Mouse (Mus musculus) cerebellum, adult 9-11 months (tissue): ENCODE measurements at regions not wholly inside any gene's neighbourhood (a gene's known extent, or its start where the extent isn't known, plus 50 kb on each side); places are given as distances from the start of the nearest gene placed in this dataset.

Source experiments
- DNase-seq: peaks from one replicate; pipeline ENCODE4 v3.0.0; 2022

GRCm38 (mm10) chr9:41365251-41365650 is 203.8 kb upstream of the Ubash3b start:
- DNase-seq = no peak

- no peak for DNase-seq
Observed at GRCm38 (mm10) chr9:41364442-41365250, 203.1 kb upstream of the Ubash3b start.

DNA sequence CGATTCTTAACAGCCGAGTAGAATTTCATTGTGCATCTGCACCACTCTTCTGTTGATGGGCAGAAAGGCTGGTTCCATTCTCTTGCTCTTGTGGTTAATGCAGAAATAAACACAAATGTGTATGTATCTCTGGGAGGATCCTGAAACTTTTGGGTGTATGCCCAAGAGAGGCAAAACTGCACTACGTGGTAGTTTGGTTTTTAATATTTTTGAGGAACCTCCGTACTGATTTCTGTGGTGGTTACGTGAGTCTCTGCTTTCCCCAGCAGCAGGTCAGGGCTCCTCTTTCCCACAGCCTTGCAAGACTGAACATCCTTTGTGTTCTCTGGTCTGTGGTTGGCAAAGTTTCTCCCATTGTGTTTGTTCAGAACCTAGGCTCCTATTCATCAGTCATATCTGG is 198.9 kb upstream of the Ubash3b start:
- DNase-seq = no peak

GRCm38 (mm10) chr9:41359286-41359685 is 197.8 kb upstream of the Ubash3b start:
- DNase-seq = no peak

DNA sequence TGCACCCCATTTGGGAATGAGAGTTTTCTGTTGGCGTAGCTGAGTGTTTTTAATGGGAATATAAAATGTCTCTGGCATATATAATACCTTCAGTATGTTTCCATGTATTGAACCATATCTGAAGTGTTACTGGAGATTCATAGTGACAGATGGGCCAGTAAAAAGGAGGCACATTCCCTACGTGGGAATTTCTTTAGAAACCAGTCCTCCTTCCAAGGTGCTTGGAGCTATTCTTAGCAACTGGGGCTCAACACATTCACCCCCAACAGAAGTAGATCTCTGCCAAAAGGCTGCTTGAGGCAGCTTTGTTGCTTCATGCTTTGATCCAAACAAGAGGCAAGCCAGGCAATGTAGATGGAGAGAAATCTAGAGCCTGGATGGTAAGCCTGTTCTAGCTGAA is 183.8 kb upstream of the Ubash3b start:
- no peak for DNase-seq

DNA sequence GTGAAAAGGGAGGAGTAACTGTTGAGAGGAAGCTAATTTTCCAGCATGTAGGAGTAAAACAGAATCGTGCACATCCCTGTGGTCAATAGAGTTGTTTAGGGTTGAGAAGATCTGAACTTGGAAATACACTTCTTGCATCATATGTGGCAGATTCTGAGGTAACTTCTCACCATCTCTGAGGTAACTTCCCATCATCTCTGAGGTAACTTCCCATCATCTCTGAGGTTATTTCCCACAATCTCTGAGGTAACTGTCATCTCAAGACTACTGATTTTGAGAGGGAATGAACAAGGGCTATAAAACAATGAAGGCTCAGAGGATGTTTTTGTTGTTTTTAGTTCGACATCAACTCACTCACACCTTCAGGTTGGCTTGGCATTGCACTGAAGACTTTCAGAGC is 175.9 kb upstream of the Ubash3b start:
- no peak for DNase-seq

- DNase-seq = no peak
Observed at GRCm38 (mm10) chr9:41336801-41337200, 175.3 kb upstream of the Ubash3b start.

- DNase-seq = no peak
Observed at GRCm38 (mm10) chr9:41334462-41335241, 173.2 kb upstream of the Ubash3b start.

GRCm38 (mm10) chr9:41333526-41333925 is 172.0 kb upstream of the Ubash3b start:
- no peak for DNase-seq

GRCm38 (mm10) chr9:41328959-41329358 is 167.5 kb upstream of the Ubash3b start:
- no peak for DNase-seq

DNA sequence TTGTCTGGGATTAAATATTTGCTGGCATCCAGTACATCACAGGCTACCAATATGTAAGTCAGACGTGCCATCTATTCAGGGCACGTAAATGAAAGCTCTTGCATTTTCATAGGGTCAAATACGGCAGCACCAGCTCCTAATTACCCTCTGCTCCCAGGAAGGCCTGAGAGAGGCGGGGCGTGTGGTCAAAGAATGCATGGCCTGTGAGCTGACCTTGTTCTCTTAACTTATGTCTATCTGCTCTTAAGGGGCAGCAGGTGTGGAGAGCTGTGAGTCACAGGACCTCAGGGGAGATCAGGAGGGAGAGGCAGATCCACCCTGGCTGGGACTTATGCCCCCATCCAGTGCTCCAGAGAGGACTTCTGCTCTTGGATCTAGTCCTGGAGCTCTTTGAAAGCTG is 167.0 kb upstream of the Ubash3b start:
- DNase-seq = no peak

GRCm38 (mm10) chr9:41328056-41328455 is 166.6 kb upstream of the Ubash3b start:
- no peak for DNase-seq

- DNase-seq = no peak
Observed at GRCm38 (mm10) chr9:41327561-41327960, 166.1 kb upstream of the Ubash3b start.

GRCm38 (mm10) chr9:41326772-41327560 is 165.5 kb upstream of the Ubash3b start:
- DNase-seq = no peak

GRCm38 (mm10) chr9:41321521-41321920 is 160.0 kb upstream of the Ubash3b start:
- DNase-seq = no peak

GRCm38 (mm10) chr9:41319066-41319465 is 157.6 kb upstream of the Ubash3b start:
- no peak for DNase-seq

- DNase-seq = no peak
Observed at GRCm38 (mm10) chr9:41306229-41306628, 144.7 kb upstream of the Ubash3b start.

- no peak for DNase-seq
Observed at GRCm38 (mm10) chr9:41303494-41303828, 142.0 kb upstream of the Ubash3b start.

DNA sequence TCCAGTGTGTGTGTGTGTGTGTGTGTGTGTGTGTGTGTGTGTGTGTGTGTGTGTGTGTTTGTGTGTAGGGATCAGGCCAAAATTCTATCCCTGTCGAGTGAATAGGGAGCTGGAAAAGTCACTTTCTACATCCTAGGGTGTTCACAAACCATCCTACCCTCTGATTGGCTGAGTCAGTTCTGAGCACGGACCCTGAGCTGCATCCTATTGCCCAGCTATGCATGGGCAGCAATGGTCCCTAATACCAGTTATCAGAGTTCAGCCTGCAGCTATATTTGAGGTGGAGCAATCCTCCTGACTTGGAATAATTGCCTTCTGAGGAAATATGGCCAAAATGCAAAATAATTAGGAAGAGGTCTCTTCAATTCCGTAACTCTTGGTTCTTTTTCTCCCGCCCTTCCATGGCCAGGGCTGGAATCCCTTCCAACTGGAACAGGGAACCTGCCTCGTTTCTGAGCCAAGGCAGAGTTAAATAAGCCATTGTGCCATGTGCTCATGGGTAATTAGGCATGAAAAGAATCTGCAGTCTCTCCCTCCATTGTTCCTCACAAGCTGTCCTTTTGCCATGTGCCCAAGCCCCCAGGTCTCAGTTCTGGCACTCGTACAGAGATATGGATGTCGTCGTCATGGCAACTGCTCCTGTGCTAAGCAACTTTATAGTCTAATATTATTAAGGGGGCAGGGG is 141.5 kb upstream of the Ubash3b start:
- peak; percentile 9 for DNase-seq

GRCm38 (mm10) chr9:41286145-41286468 is 124.6 kb upstream of the Ubash3b start:
- DNase-seq = no peak

DNA sequence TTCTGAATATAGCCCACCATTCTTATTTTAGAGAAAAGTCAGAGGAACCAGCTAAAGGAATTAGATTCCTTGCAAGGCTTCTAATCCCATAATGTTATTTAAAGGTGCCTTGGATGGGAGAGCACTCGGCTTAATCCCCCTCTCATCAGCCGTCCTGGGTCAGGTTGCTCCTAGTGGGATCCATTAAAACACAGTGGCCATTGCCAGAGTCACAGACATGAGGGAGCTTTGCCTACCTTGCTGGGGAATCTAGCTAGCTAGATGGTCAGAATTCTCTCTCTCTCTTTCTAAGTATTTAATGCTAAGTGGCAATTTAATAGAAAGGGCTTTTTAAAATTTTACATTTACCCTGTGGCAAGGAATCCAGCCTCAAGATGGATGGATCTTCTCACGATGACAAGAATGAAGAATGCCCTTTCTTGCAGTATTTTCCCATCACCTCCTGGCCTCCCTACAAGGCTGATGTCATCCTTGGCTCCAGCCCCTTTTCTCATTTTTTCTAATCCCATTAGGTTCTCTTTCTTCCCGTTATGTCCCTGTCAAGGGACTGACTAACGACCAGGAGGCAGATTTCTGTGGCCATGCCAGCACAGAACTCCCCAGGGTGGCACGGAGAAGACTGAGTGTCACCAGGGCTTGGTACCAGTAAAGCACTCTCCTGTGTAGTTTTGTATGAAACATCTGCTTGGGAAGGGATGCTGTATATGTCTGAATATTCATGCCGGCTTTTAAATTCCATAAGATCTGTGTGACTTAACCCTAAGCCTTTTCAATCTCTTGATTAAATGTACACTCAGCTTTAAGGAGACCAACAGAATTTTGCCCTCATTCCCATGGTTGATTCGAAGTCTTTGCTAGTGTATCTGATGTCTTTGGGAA is 124.0 kb upstream of the Ubash3b start:
- no peak for DNase-seq

DNA sequence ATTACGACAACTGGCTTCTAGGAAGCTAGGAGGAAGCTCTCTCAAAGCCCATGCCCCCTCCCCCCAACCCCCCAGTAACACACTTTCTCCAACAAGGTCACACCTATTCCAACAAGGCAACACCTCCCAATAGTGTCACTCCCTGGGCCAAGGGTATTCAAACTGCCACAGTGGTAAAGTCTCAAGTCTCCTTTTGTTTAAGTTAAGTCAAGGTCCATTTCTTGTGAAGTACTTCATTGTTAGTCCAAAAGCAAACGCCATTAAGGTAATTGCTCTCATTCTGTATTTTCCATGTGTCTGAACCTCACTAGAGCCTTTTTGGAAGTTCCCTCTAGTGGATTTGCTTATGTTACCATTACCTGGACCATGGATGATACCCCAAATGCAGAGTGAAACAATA is 116.2 kb upstream of the Ubash3b start:
- DNase-seq = no peak
